Mouse (Mus musculus) kidney, adult 9 months (tissue): Measurements from ENCODE around the gene Cd248.
A peak's percentile ranks its signal among the peaks of the same experiment; 100 is the strongest.
"Not testable (repeated sequence)": the region's sequence is repeated elsewhere in the genome, so short reads cannot be mapped to it uniquely, and the experiment has no call there.

Experiments
- DNase-seq: peaks from one replicate; pipeline ENCODE4 v3.0.0; 2022

Cd248 gene

DNA sequence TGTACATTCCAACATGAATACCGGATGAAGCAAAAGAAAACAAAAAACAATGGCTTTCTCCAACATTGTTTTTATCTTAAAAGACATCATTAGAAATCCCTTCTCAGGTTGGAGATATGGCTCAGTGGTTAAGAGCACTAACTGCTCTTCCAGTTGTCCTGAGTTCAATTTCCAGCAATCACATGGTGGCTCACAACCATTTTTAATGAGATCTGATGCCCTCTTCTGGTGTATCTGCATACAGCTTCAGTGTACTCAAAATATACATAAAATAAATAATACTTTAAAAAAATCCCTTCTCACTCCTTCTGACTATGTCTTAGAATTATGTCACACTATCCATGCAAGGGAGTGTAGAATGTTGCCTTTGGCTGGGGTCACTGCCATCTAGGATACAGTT lies 11.4 kb downstream of the Cd248 start:
- DNase-seq = no peak

- DNase-seq = no peak
These were observed 14.1 kb downstream of the Cd248 start for GRCm38 (mm10) chr19:5082005-5082404.

- no peak for DNase-seq
These were observed 14.7 kb downstream of the Cd248 start for GRCm38 (mm10) chr19:5082596-5082995.

DNA sequence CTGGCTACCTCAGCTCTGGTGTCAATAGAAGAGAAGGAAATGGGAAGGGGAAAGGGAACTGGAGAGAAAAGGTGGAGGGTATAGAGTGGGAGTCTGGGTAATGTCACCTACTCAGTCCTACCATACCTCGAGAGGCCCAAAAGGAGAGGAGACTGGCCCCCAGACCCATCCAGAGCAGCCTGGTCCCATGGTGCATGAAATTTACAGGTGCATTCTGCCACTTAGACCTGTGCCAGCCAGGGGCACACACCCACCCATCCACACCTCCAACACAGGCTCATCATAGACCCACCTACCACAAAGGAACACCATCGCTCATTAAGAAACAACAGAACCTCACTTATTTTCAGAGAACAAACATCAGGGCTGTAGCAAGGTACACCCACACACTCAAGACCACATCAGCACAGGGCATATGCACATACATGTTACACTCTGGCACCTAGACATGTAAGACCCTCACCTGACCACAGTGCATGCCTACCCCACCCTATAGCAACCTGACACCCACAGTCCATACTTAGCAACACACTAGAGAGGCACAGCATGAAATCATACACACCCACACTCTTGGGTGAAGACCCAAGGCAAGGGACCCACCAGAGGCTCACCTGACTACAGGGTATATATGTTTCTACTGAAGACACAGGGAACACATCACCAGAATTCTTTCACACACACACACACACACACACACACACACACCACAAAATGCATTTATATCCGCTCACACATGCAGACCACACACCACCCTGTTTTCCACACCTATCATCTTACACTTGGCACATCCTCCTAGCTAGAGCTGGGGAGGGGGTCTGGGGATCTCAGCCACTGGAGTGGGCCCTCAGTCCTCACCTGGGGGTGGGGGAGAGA lies 16.3 kb downstream of the Cd248 start:
- DNase-seq = no peak

- no peak for DNase-seq
These were observed 16.9 kb downstream of the Cd248 start for GRCm38 (mm10) chr19:5084834-5085144.

- peak; percentile 56 for DNase-seq
These were observed 17.4 kb downstream of the Cd248 start, which contains the start of gene Tmem151a for GRCm38 (mm10) chr19:5085145-5085863. Gene Tmem151a, minus strand, starts transcription at chr19:5085531.

DNA sequence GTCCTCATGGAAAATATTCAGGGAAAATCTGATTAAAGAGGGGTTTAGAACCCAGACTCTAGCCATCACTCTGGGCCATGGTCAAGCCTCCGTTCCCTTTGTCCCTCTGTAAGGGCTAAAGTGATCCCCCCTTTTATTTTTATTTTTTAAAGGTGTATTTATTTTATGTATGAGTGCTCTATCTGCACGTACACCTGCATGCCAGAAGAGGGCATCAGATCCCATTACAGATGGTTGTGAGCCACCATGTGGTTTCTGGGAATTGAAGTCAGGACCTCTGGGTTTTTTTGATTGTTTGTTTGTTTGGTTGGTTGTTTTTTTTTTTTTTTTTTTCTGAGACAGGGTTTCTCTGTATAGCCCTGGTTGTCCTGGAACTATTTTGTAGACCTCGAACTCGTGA lies 18.7 kb downstream of the Cd248 start:
- DNase-seq = not testable (repeated sequence)

DNA sequence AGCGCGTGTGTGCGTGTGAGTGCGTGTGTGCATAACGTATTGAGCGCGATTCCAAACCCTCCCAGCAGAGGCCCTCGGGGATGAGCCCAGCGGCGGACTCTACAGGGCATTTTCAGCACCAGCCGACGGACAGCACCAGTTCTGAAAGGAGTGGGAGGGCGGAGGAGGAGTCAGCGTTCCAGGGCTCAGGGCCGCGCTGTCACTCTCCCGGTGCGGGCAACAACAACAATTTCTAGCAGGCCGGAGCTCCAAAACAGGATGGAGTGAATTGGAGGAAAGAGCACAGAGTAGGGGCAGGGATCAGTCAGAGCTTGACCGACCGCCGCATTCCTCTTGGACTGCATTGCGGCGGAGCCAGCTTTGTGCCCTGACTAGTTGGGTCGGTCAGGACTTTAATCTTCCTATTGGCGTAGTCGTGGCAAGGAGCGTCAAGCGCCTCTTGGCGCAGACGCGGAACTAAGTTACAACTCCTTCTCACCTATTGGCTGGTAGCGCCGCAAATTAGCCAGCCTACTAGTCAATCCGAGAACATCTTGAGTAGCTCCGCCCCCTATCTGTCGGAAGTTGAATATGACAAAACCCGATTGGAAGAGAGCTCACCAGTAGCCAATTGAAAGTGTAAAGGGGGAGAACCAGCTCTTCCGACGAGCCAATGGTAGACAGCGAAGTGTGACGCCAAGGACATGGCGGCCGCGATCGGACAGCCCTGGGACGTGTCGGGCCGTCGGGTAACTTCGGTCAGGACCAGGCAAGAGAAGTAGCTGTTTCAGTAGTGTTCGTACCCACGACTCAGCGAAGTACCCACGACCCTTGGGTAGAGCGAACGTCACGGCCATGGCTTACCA lies 20.2 kb downstream of the Cd248 start, which contains the start of gene Yif1a:
Yif1a (plus strand) TSS at position 655 of the 845 bp plus-strand sequence.
- peak; percentile 99 for DNase-seq

DNA sequence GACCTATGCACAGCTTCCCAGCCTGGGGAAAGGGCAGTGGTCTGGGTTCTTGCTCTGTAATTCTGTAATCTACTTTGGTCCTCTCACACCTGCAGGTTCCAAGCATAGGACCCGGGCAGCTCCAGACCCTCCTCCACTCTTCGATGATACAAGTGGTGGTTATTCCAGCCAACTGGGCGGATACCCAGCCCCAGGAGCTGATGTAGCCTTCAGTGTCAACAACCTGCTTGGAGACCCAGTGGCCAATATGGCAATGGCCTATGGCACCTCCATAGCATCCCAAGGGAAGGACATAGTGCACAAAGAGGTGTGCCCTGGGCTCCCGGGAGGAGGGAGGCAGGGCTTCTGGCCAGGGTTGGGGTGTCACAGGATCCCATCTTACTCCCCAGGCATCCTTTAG lies 21.4 kb downstream of the Cd248 start:
- DNase-seq = no peak

DNA sequence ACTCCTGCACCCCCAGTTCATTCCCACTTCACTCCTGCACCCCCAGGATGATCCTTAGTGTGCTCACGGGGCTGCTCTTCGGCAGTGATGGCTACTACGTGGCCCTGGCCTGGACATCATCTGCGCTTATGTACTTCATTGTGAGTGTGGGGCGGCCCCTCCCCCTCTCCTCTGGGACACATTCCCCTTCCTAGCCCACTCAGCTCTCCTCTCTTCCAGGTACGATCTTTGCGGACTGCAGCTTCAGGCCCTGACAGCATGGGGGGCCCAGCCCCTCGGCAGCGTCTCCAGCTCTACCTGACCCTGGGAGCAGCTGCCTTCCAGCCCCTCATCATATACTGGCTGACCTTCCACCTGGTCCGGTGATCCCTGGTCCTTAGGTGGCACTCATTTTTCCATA lies 24.2 kb downstream of the Cd248 start:
- DNase-seq = no peak

DNA sequence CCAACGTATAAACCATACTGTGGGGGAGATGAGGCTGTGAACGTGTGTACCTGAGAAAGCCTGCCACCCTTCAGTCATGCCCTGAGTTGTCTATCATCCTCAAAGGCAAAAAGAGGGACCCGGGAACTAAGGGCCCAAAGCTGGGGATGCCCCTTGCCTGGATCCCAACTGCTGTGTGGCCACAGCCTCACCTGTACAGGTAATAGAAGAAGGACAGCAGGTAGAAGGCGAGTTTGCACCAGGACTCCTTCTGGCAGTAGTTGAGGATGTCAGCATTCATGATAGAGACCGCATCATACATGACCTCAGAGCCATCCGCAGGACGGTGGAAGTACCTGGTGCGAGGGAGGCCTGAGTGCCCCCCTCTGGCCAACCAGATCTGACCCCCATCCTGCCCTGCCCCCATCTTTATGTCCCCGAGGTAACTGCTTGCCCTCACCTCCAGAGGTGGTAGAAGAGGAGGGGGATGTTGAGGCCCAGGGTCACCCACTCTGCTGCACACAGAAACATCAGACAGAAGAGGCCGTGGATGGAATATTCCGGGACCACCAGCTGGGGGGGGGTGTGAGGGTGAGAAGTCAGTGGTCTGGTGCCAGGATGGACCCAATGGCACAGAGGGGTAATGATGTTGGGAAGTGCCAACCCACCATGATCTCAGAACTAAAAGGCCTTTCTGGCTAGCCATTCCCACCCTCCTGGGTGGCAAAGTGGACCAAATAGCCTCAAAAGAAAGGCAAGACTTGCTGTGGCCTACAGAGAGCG lies 25.8 kb downstream of the Cd248 start:
- no peak for DNase-seq

DNA sequence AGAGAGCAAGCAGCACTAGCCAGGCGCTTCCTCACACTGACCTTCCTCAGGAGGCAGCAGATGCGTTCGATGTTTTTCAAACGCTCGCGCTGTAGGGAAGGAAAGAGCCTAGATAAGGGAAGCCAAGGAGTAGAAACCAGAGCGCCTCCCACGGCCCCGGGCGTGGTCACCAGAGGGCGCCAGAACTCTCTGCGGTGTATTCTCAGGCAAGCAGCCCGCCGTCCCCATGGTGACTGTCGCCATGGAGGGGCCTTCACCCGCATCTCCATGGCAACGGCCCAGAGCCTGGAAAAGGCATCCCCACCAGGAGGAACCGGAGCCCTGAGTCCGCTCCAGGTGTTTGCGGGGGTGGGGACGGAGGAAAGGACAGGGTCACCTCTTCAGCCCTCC lies 26.4 kb downstream of the Cd248 start:
- DNase-seq = peak; percentile 94

DNA sequence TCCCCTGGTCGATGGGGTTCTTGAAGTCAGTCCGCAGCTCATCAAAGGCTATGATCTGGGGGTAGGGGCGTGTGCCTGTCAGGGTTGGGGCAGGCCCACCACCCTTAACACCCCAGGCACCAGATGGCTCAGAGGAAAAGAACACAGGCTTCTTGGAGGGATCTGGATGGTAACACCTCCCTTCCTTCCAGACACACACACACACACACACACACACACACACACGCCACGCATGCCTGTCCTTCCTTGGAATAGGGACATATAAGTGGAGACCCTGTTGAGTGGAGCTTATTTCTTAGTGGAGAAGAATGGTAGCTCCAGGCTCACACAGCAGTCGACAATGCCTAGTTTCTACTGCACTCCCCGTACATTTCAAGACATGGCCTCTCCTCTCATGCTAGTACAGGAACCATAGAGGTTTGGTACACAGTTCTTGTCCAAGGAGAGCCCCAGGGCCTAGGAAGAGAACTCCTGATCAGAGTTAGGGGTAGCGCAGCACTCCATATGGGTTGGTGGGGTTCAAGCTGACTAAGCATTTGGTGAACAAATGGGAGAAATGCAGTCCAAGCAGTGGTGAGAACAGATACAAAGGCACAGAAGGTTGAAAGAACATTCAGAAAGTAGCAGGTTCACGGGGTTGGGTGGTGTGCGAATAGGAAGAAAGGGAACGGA lies 27.0 kb downstream of the Cd248 start:
- DNase-seq = no peak

- DNase-seq = no peak
These were observed 28.1 kb downstream of the Cd248 start for GRCm38 (mm10) chr19:5095887-5096474.

DNA sequence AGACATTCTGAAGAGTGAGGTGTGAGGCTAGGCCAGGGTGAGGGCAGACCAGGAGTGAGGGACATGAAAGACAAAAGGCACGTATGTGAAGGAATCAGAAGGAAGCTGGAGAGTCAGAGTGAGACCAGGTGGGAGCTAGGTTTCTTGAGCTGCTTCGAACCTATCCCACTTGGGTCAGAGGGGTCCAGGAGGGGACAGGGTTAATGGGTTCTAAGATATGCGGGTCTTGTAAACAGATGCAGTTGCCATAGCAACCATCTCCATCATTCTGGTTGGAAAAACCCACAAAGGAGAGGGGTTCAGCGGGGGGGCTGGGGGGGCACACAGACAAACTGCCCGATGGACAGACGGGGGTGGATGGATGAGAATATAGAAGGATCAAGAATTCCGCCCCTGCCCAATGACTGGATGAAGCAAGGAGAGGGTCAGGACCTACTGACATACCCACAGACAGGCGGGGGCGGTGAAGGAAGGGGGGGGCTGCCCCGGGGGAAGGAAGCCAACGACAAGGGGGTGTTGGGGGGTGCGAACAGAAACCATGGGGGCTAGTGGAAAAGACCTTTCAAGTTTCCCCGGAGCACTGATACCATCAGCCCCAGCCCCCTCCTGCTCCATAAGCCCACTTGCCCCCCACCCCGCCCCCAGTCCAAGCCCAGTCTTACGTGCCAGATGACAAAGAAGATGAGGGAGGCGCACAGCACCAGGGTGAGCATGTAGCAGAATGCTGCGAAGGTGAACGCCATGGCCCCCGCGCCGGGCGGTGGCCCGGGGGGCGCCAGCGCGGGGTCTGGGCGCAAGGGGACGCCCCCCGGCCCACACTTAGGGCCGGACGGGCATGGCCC lies 29.9 kb downstream of the Cd248 start:
- DNase-seq = no peak

DNA sequence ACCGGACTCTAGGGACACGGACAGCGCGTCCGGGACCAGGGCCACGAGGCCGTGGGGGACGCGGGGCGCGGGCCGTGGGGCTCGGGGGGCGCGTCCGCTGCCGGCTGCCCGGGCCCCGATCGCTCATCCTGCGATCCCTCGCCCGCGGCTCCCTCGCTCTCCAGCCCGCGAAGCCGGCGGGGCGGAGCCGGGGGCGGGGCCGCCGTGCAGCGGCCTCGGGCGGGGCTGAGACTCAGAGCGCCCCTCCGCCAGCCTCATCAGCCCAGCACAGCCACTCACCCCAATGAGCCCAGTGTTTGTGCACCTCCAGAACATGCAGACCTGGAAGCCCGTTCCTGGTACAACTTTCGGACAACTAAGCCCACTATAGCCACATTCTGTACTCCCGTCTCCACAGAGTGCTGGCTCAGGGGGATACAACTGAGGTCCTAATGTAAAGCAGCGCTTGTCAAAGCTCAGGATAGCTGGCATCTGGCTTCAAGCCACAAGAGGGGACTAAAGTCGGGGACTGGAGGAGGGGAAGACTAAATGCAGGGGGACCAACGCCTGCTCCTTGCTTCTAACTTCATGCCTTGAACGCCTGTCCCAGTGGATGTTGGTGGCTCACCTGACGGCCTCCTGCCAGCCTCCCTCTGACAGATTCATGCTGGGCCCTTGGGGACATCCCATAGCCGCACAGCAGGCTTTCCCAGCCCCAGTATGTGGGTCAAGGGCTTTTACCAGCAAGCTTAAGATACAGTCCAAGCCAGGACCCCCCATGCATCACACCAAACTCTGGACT lies 30.7 kb downstream of the Cd248 start, which contains the start of gene Cnih2:
Cnih2 (minus strand) TSS at position 159 of the 781 bp plus-strand sequence.
- no peak for DNase-seq

DNA sequence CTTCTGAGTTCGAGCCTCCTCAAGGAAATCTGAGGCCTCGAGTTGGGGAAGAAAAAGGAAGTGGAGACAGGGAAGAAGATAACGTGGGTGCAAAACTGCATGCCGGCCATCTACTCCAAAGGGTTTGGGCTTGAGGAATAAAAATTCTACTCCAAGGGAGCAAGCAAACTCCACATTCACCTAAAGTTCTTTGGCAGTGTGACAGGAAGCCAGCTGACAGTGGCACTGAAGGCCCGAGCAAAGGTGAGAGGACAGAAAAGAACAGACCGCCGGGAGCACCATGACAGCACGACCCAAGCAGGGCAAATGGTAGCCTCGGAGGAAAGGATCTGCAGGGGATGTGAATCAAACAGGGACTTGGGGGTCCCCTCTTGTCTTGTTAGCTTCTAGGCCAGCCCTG lies 38.2 kb downstream of the Cd248 start:
- DNase-seq = peak; percentile 75

- DNase-seq = peak; percentile 99
These were observed 38.9 kb downstream of the Cd248 start, which contains the start of gene Rab1b for GRCm38 (mm10) chr19:5106731-5107191. Gene Rab1b, minus strand, starts transcription at chr19:5107072.

DNA sequence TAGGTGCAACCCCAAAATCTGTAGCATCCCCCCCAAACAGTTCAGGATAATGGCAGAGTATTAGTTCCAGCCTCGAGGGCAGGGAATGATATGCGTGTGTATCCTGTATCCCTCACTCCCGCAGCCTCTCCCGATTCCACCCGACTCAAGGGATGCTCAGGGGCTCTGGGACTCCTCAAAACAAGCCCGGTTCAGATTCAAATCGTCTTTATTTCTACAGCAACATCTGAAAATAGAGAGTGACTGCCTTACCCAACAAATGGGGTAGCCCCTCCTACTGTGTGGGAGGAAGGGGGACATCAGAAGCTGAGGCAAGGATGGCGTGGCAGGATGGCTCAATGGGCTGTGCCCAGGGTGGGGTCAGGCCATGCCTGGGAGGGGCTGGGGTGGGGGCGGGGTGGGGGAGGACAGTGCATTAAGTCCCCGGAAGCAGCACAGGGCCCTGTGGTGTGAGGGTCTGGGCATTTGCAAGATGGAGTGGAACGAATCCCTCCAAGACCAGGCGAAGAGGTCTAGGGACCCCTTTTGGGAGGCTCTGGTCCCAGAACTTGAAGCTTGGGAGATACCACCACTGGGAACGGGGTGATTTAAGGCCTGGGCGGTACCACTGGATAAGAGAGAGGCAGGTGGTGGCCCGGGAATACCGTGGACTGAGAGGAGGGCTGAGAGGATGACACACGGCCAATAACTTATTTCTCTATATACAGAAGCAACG lies 39.8 kb downstream of the Cd248 start:
- DNase-seq = no peak
